Mouse (Mus musculus) thymus, adult 2 months (tissue): Measurements from ENCODE around the gene Ppa2. TPM values are rescaled to one million over a fixed set of nuclear protein-coding genes. Genes with fewer than 3 reads are reported as not detected.

Source experiments
- DNase-seq: peaks from one replicate; pipeline ENCODE4 v3.0.0; 2021
- H3K27ac ChIP-seq: fragments of 200-500 bp; 2 replicates; pipeline ENCODE4 v1.5.1; 2012; ENCODE audit warnings: low read length, control low read depth; ENCODE audit not compliant: control insufficient read depth, insufficient read depth
- H3K27me3 ChIP-seq: fragments of 200-500 bp; 2 replicates; pipeline ENCODE4 v1.6.1; 2012; ENCODE audit warnings: mild to moderate bottlenecking, low read length, moderate library complexity, mixed read lengths; ENCODE audit not compliant: control insufficient read depth, insufficient read depth
- H3K36me3 ChIP-seq: fragments of 200-500 bp; 2 replicates; pipeline ENCODE4 v1.6.1; 2012; ENCODE audit warnings: mild to moderate bottlenecking, low read length, moderate library complexity; ENCODE audit not compliant: control insufficient read depth, insufficient read depth
- H3K4me1 ChIP-seq: fragments of 200-500 bp; replicated peaks from 2 replicates; pipeline ENCODE4 v1.6.1; 2012; ENCODE audit warnings: low read length; ENCODE audit not compliant: control insufficient read depth, insufficient read depth
- H3K4me3 ChIP-seq: fragments of 200-500 bp; 2 replicates; pipeline ENCODE4 v1.5.1; 2012; ENCODE audit warnings: mild to moderate bottlenecking, low read length, control low read depth, moderate library complexity; ENCODE audit not compliant: control insufficient read depth, insufficient read depth
- CTCF ChIP-seq: fragments of 200-500 bp; IDR thresholded peaks from 2 replicates; pipeline ENCODE4 v1.5.1; 2012; ENCODE audit warnings: mild to moderate bottlenecking, control low read depth, low read length, moderate library complexity, borderline replicate concordance; ENCODE audit not compliant: control insufficient read depth, poor library complexity, insufficient read depth; ENCODE audit errors: extremely low read depth
- POLR2A ChIP-seq: fragments of 200-500 bp; IDR thresholded peaks from 2 replicates; pipeline ENCODE4 v1.6.1; 2012; ENCODE audit warnings: mild to moderate bottlenecking, low read length, control low read depth, moderate library complexity; ENCODE audit not compliant: control insufficient read depth, poor library complexity, insufficient read depth; ENCODE audit errors: extremely low read depth
- WGBS: fragments of 180-500 bp; shearing (Covaris S2); methylation state at CpG from one replicate; pipeline ENCODE4 v1.1.7; 2018; 5-methylcytosine and 5-hydroxymethylcytosine counted together
- polyA plus RNA-seq: library from polyadenylated mRNA; depleted of rRNA; stranded (reverse); fragments of >200 nt; gene quantifications from 2 replicates; pipeline ENCODE4 v1.2.3, GENCODE M21; 2012

The Ppa2 gene
- polyA plus RNA-seq, 1 experiment, result 38.5 TPM

DNA sequence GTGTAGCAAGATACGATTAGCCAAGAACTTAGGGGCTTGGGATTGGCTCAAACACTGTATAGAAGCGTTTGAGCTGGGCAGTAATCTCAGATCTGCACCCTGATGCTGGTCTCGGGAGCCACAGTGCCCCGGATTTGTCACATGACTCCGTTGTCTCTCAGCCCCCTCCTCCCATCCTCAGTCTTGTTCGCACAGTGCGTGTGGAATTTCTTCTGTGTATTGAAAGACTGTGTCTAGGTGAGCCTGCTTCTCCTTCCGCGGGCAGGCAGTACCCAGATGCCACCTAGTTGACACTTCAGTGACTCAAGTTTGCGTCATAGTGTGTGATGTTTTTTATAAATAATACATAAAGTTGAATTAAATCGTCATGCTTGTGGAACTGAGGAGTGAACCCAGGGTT lies 71.6 kb downstream of the Ppa2 start:
- H3K4me1 ChIP-seq, result no peaks in the 10 kb centered on the region
- no peaks in the 10 kb centered on the region for H3K36me3 ChIP-seq
- TF ChIP-seq POLR2A, result no peak
- TF ChIP-seq CTCF, result no peak
- H3K4me3 ChIP-seq, result no peak overlapping the region
- no peaks in the 10 kb centered on the region for H3K27me3 ChIP-seq
- WGBS, result 94% methylated on average over 11 of the region's 11 CpGs
- no peak overlapping the region for H3K27ac ChIP-seq
- no peak for DNase-seq

DNA sequence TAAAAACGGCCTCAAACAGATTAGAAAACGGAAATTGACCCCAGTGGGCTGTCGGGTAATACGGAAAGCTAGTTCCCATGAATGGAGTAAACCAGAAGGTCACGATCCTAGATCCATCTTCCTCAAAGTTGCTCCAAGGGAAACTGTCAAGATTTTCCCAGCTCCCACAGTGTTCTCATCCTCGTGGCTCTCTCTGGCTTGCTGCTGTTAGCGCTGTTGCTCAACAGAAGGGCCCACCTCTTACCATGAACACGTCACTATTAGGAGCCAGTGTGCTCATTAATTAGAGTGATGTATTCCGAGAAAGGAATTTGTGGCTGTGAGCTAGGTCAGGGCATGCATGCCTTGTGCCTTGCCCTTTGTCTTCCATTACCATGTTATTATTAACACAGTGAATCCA lies 72.2 kb downstream of the Ppa2 start:
- no peak overlapping the region for H3K4me3 ChIP-seq
- H3K4me1 ChIP-seq, result no peaks in the 10 kb centered on the region
- no peaks in the 10 kb centered on the region for H3K27me3 ChIP-seq
- WGBS, result 91% methylated on average over 9 of the region's 9 CpGs
- no peak overlapping the region for H3K27ac ChIP-seq
- no peaks in the 10 kb centered on the region for H3K36me3 ChIP-seq
- TF ChIP-seq CTCF (no peak), POLR2A (no peak)
- DNase-seq, result no peak

DNA sequence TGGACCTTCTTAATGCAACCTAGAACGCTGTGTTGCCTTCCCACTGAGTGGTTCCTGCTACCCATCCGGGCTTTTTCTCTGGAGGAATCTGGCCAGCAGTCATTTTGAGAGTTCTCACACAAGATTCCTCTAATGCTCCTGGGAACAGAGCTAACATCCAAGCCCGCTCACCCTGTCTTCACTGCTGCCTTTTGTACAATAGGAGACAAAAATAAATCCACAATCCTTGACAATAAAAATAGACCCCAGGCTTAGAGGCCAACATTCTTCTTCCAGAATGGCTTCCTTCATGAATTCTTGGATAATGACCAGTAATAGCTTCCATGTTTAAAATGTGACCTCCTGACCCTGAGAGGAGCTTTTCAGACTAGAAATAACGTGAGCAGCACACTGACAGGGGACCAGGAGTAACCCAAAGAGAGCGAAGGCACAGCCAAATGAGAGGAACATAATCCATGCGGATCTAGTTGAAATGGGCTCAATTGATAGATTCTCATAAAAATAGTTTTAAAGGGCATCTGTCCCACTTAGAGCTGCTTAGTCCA lies 74.3 kb downstream of the Ppa2 start:
- no peak overlapping the region for H3K27ac ChIP-seq
- H3K4me1 ChIP-seq, result no peaks in the 10 kb centered on the region
- no peak for TF ChIP-seq CTCF
- no peak for TF ChIP-seq POLR2A
- no peaks in the 10 kb centered on the region for H3K36me3 ChIP-seq
- H3K27me3 ChIP-seq, result no peaks in the 10 kb centered on the region
- DNase-seq, result no peak
- no peak overlapping the region for H3K4me3 ChIP-seq
- WGBS, result 93% methylated on average over 6 of the region's 6 CpGs

DNA sequence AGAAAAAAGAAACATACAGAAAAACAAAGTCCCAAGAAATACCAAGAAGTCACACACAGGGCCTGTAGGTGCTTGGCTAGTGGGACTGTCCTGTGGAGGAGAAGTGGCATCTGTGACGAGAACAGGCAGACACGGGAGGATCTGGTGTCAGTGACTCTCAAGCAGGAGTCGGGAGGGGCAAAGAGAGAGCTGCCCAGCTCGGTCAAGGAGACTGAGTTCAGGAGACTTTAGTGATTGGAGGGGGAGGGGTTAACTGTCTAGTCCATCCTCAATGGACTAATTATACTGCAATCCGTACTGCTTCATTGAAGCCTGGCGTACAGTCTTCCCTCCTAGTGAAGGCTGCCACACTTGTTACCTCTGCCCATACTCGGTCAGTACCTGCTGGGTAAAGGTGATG lies 77.4 kb downstream of the Ppa2 start:
- TF ChIP-seq CTCF (no peak), POLR2A (no peak)
- no peaks in the 10 kb centered on the region for H3K27me3 ChIP-seq
- no peak overlapping the region for H3K27ac ChIP-seq
- DNase-seq, result no peak
- H3K4me3 ChIP-seq, result no peak overlapping the region
- WGBS, result 94% methylated on average over 7 of the region's 7 CpGs
- H3K4me1 ChIP-seq, result no peaks in the 10 kb centered on the region
- no peaks in the 10 kb centered on the region for H3K36me3 ChIP-seq

DNA sequence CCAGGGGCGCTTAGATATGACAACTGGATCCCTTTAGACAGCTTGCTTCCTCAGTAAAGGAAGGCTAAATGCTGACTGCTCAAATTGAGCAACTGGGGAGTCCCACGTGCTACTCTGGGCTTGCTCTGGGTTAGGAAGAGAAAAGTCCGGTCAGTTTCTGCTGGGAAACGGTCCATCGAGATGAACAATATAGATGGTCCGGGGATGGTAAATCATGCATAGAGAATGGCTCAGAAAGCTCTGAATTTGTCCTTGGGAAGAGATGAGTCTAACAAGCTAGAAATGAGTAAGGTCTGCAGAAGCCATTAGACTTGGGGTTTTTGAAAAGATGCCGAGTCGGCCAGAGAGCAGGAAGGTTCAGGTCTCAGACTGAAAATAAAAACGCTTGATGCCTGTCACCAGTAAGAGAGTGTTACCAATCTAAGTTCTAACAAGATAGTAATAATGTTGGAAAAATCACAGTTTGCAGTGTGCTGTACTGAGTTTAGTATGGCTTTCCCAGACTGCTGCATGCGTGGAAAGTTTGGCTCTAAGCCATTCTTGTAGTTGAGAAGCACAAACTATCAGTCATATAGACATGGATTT lies 80.0 kb downstream of the Ppa2 start:
- TF ChIP-seq CTCF (no peak), POLR2A (no peak)
- Histone ChIP-seq H3K27me3 (no peaks in the 10 kb centered on the region), H3K36me3 (no peaks in the 10 kb centered on the region), H3K27ac (no peak overlapping the region), H3K4me1 (no peaks in the 10 kb centered on the region), H3K4me3 (no peak overlapping the region)
- 94% methylated on average over 10 of the region's 10 CpGs for WGBS
- no peak for DNase-seq

DNA sequence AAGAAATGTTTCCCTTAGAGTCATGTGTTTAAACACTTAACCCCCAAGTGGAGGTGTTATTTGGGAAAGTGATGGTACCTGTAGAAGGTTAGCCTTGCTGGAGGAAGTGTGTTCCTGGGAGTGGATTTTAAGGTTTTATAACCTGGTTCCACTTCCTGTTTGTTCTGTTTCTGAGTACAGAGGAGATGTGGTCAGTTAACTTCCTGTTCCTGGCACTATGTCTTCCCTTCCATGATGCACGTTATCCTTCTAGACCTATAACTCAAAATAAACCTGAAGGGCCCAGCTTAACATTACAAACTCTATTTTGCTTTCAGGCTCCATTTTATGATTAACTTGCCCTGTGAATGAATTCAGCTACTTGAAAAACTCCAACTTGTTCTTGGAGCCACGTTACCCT lies 84.6 kb downstream of the Ppa2 start:
- no peak overlapping the region for H3K27ac ChIP-seq
- no peaks in the 10 kb centered on the region for H3K4me1 ChIP-seq
- WGBS, result 53% methylated on average over 2 of the region's 2 CpGs
- DNase-seq, result no peak
- TF ChIP-seq CTCF, result no peak
- TF ChIP-seq POLR2A, result no peak
- H3K36me3 ChIP-seq, result no peaks in the 10 kb centered on the region
- H3K4me3 ChIP-seq, result no peak overlapping the region
- no peaks in the 10 kb centered on the region for H3K27me3 ChIP-seq

DNA sequence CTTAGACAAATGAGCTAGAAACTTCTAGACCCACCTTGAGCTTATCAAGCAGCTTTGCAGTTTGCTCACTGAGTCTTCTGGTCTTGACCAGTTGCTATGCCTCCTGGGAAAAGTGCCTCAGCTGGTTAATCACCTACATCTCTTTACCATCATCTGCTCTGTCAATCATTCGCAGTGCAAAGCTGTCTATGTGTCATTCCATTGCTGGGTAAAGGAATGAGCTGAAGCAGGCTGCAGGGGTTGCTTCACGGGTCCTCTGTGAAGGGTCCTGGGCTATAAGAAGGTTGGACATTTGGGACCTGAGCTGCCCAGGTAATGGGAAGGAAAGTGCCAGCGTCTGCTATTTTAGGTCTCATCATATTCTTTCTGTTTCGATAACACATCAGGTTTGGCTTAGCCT lies 93.9 kb downstream of the Ppa2 start:
- Histone ChIP-seq H3K27ac (no peak overlapping the region), H3K4me3 (no peak overlapping the region), H3K36me3 (no peaks in the 10 kb centered on the region), H3K27me3 (no peaks in the 10 kb centered on the region), H3K4me1 (no peaks in the 10 kb centered on the region)
- TF ChIP-seq CTCF (no peak), POLR2A (no peak)
- 94% methylated on average over 4 of the region's 4 CpGs for WGBS
- no peak for DNase-seq
